Mouse (Mus musculus) macrophage (primary cell): ENCODE measurements around the gene Fam160b1. TPM values are rescaled to one million over a fixed set of nuclear protein-coding genes. Genes with fewer than 3 reads are reported as not detected.
A peak's percentile ranks its signal among the peaks of the same experiment; 100 is the strongest.

Experiments used
- H3K27ac ChIP-seq: fragments of 350-480 bp; formaldehyde crosslinking; 2 replicates; pipeline ENCODE4 v1.9.0; 2021
- H3K36me3 ChIP-seq: fragments of 350-480 bp; formaldehyde crosslinking; 2 replicates; pipeline ENCODE4 v1.9.0; 2021; ENCODE audit errors: inconsistent target
- H3K4me3 ChIP-seq: fragments of 350-480 bp; formaldehyde crosslinking; 2 replicates; pipeline ENCODE4 v1.9.0; 2021; ENCODE audit errors: inconsistent target
- H3K79me2 ChIP-seq: fragments of 350-480 bp; formaldehyde crosslinking; 2 replicates; pipeline ENCODE4 v1.9.0; 2021; ENCODE audit errors: inconsistent target
- WGBS: methylation state at CpG from one replicate; pipeline ENCODE4 v1.1.7; 2026; ENCODE audit warnings: inconsistent platforms; ENCODE audit not compliant: missing documents; 5-methylcytosine and 5-hydroxymethylcytosine counted together
- polyA plus RNA-seq: library from polyadenylated mRNA; stranded (reverse); fragments of 250-400 nt; gene quantifications from 3 replicates; pipeline ENCODE4 v1.2.4, GENCODE M21; 2018; ENCODE audit warnings: inconsistent platforms

Fam160b1 gene
- polyA plus RNA-seq, 1 experiment from 2014 or later: 14.8 TPM

GRCm38 (mm10) chr19:57357244-57357643 is 3.2 kb upstream of the Fam160b1 start:
- 81% methylated on average over 6 of the region's 6 CpGs for WGBS
- H3K4me3 ChIP-seq: no peak overlapping the region
- peaks cover 38% of the 10 kb centered on the region for H3K79me2 ChIP-seq
- no peak overlapping the region; the same call in 1 of the 2 replicates for H3K27ac ChIP-seq
- H3K36me3 ChIP-seq: no peaks in the 10 kb centered on the region

GRCm38 (mm10) chr19:57357811-57358210 is 2.7 kb upstream of the Fam160b1 start:
- peaks cover 44% of the 10 kb centered on the region for H3K79me2 ChIP-seq
- peak overlapping the region; percentile 76 for H3K27ac ChIP-seq
- whole genome bisulfite sequencing: 69% methylated on average over 5 of the region's 5 CpGs
- H3K36me3 ChIP-seq: no peaks in the 10 kb centered on the region
- H3K4me3 ChIP-seq: peak overlapping the region; percentile 59

GRCm38 (mm10) chr19:57358322-57358721 is 2.2 kb upstream of the Fam160b1 start:
- H3K79me2 ChIP-seq: peaks cover 49% of the 10 kb centered on the region
- H3K4me3 ChIP-seq: peak overlapping the region; percentile 59
- no peaks in the 10 kb centered on the region for H3K36me3 ChIP-seq
- WGBS: 0% methylated on average over 12 of the region's 12 CpGs
- peak overlapping the region; percentile 76 for H3K27ac ChIP-seq

GRCm38 (mm10) chr19:57358836-57359598 is 1.5 kb upstream of the Fam160b1 start:
- H3K27ac ChIP-seq: peak overlapping the region; percentile 76
- no peaks in the 10 kb centered on the region for H3K36me3 ChIP-seq
- peak overlapping the region; percentile 59 for H3K4me3 ChIP-seq
- WGBS: 41% methylated on average over 20 of the region's 20 CpGs
- peaks cover 56% of the 10 kb centered on the region for H3K79me2 ChIP-seq

- H3K4me3 ChIP-seq: peak overlapping the region; percentile 48
- 2% methylated on average over 10 of the region's 10 CpGs for WGBS
- H3K27ac ChIP-seq: peak overlapping the region; percentile 48
- peaks cover 64% of the 10 kb centered on the region for H3K79me2 ChIP-seq
- H3K36me3 ChIP-seq: no peaks in the 10 kb centered on the region
Measured at GRCm38 (mm10) chr19:57359701-57360326, 666 bp upstream of the Fam160b1 start.

GRCm38 (mm10) chr19:57361131-57361938 is 855 bp downstream of the Fam160b1 start:
- H3K27ac ChIP-seq: no peak overlapping the region
- no peaks in the 10 kb centered on the region for H3K36me3 ChIP-seq
- peak overlapping the region; percentile 49 for H3K4me3 ChIP-seq
- peaks cover 79% of the 10 kb centered on the region for H3K79me2 ChIP-seq
- WGBS: under 1% methylated on average over 76 of the region's 78 CpGs

GRCm38 (mm10) chr19:57361939-57362307 is 1.4 kb downstream of the Fam160b1 start:
- H3K27ac ChIP-seq: no peak overlapping the region
- peaks cover 83% of the 10 kb centered on the region for H3K79me2 ChIP-seq
- H3K36me3 ChIP-seq: no peaks in the 10 kb centered on the region
- H3K4me3 ChIP-seq: peak overlapping the region; percentile 49
- 12% methylated on average over 3 of the region's 3 CpGs for WGBS

GRCm38 (mm10) chr19:57362586-57362985 is 2.1 kb downstream of the Fam160b1 start:
- WGBS: 72% methylated on average over 5 of the region's 5 CpGs
- H3K36me3 ChIP-seq: no peaks in the 10 kb centered on the region
- no peak overlapping the region for H3K4me3 ChIP-seq
- H3K27ac ChIP-seq: no peak overlapping the region
- peaks cover 83% of the 10 kb centered on the region for H3K79me2 ChIP-seq

- no peak overlapping the region for H3K27ac ChIP-seq
- no peak overlapping the region for H3K4me3 ChIP-seq
- H3K36me3 ChIP-seq: no peaks in the 10 kb centered on the region
- WGBS: 47% methylated on average over 7 of the region's 7 CpGs
- peaks cover 83% of the 10 kb centered on the region for H3K79me2 ChIP-seq
Measured at GRCm38 (mm10) chr19:57363076-57363475, 2.6 kb downstream of the Fam160b1 start.

- 94% methylated on average over 7 of the region's 7 CpGs for WGBS
- Histone ChIP-seq H3K79me2 (peaks cover 86% of the 10 kb centered on the region), H3K36me3 (no peaks in the 10 kb centered on the region), H3K4me3 (no peak overlapping the region), H3K27ac (no peak overlapping the region)
Measured at GRCm38 (mm10) chr19:57363538-57363937, 3.1 kb downstream of the Fam160b1 start.

GRCm38 (mm10) chr19:57364942-57365673 is 4.6 kb downstream of the Fam160b1 start:
- Histone ChIP-seq H3K36me3 (peaks cover 11% of the 10 kb centered on the region; the same call in 1 of the 2 replicates), H3K27ac (no peak overlapping the region), H3K4me3 (no peak overlapping the region), H3K79me2 (peaks cover 86% of the 10 kb centered on the region)
- 39% methylated on average over 9 of the region's 11 CpGs for WGBS

- WGBS: 76% methylated on average over 8 of the region's 8 CpGs
- Histone ChIP-seq H3K27ac (no peak overlapping the region), H3K36me3 (peaks cover 20% of the 10 kb centered on the region), H3K4me3 (no peak overlapping the region), H3K79me2 (peaks cover 90% of the 10 kb centered on the region)
Measured at GRCm38 (mm10) chr19:57366007-57366406, 5.5 kb downstream of the Fam160b1 start.

- 24% methylated on average over 4 of the region's 5 CpGs for WGBS
- peaks cover 26% of the 10 kb centered on the region for H3K36me3 ChIP-seq
- H3K79me2 ChIP-seq: peaks cover 89% of the 10 kb centered on the region
- no peak overlapping the region for H3K4me3 ChIP-seq
- H3K27ac ChIP-seq: no peak overlapping the region
Measured at GRCm38 (mm10) chr19:57366626-57367025, 6.1 kb downstream of the Fam160b1 start.

- Histone ChIP-seq H3K27ac (no peak overlapping the region), H3K4me3 (no peak overlapping the region), H3K36me3 (peaks cover 31% of the 10 kb centered on the region), H3K79me2 (peaks cover 83% of the 10 kb centered on the region)
- 65% methylated on average over 4 of the region's 4 CpGs for WGBS
Measured at GRCm38 (mm10) chr19:57367201-57367600, 6.7 kb downstream of the Fam160b1 start.
